Mouse (Mus musculus): ENCODE measurements at regions not wholly inside any gene's neighbourhood (a gene's known extent, or its start where the extent isn't known, plus 50 kb on each side); places are given as distances from the start of the nearest gene placed in this dataset.
A peak's percentile ranks its signal among the peaks of the same experiment; 100 is the strongest.
"Not testable (repeated sequence)": the region's sequence is repeated elsewhere in the genome, so short reads cannot be mapped to it uniquely, and the experiment has no call there.

GRCm38 (mm10) chrX:170735786-170736185, 63.3 kb downstream of the Asmt start:
- DNase-seq = peak; percentile 0

GRCm38 (mm10) chrX:170753507-170754256, 81.2 kb downstream of the Asmt start:
- not testable (repeated sequence) for DNase-seq
